Comparison of ENCODE assay signal across 17 mouse cellular contexts in genomic region chr2:28365756-28366155, GRCm38 (mm10).
"Had no signal": no experiment of that assay in that cellular context is flagged by ENCODE, and none has a peak within 500 bp of the region (broad histone marks: within the 10 kb centered on the region; RNA-seq: fewer than 3 reads in every experiment).

No protein-coding gene starts in this region.

- H3K36me3 ChIP-seq: midbrain, embryonic 10.5 days; midbrain, embryonic 12.5 days; neural tube, embryonic 13.5 days; neural tube, embryonic 15.5 days had no signal

- H3K4me3 ChIP-seq: midbrain, embryonic 10.5 days; midbrain, embryonic 12.5 days; myocyte; neural tube, embryonic 13.5 days; neural tube, embryonic 15.5 days had no signal

- H3K9me3 ChIP-seq: midbrain, embryonic 10.5 days; midbrain, embryonic 12.5 days; neural tube, embryonic 13.5 days; neural tube, embryonic 15.5 days had no signal

- H3K27ac ChIP-seq: liver, embryonic 14.5 days; midbrain, embryonic 10.5 days; midbrain, embryonic 12.5 days; neural tube, embryonic 13.5 days; neural tube, embryonic 15.5 days had no signal

- H3K27me3 ChIP-seq: neural tube, embryonic 13.5 days; neural tube, embryonic 15.5 days had no signal

- DNase-seq: lung, adult 18-20 months; lung, embryonic 14.5 days; lung, postnatal 10 days; lung, postnatal 4 days; midbrain, embryonic 14.5 days; right cerebral cortex, adult 18-20 months; right cerebral cortex, postnatal 4 days; spleen, adult 18-20 months; thymus, adult 18-20 months; thymus, postnatal 14 days; thymus, postnatal 36 days had no signal
